Mouse (Mus musculus) ES-E14 (cell line): ENCODE measurements around the gene Bod1.

Source experiments
- CHD2 ChIP-seq: IDR thresholded peaks from 2 replicates; pipeline ENCODE4 v1.6.1; 2014; ENCODE audit warnings: mild to moderate bottlenecking, low read depth, low read length, inconsistent platforms
- HCFC1 ChIP-seq: IDR thresholded peaks from 2 replicates; pipeline ENCODE4 v1.6.1; 2012; ENCODE audit warnings: low read length, inconsistent platforms, borderline replicate concordance; ENCODE audit not compliant: insufficient read depth
- MAFK ChIP-seq: IDR thresholded peaks from 2 replicates; pipeline ENCODE4 v1.6.1; 2014; ENCODE audit warnings: mild to moderate bottlenecking, low read depth, low read length, inconsistent platforms; ENCODE audit not compliant: insufficient read depth
- ZC3H11A ChIP-seq: IDR thresholded peaks from 2 replicates; pipeline ENCODE4 v1.6.1; 2012; ENCODE audit warnings: low read depth, mild to moderate bottlenecking, inconsistent platforms, low read length, borderline replicate concordance

DNA sequence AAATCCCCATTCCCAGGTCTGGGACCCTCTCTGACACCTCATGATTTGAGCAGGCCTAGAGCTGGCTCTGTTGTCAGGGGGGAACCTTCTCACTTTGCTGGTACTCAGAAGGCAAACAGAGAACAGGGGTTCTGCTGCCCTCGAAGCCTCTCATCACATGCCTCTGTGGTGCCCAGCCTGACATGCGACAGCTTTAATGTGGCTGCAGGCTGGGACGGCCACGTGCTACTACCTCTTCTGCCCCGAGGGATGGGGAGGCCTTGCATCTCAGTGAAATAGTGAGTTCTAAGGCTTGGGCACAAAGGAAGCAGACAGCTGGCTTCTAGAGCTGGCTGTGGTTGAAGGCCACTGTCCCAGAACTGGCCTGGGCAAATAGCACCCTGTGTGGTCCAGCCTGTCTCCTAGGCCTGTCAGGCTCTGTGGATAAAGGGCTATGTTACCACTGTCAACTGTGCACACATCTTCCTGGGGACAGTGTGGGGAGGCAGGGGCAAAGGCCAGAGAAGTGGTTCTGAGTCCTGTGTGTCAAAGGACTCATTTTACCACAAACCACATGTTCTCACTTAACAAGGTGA, 8.7 kb downstream of the Bod1 start:
- no peak for TF ChIP-seq MAFK
- TF ChIP-seq ZC3H11A, result no peak
- no peak for TF ChIP-seq CHD2
- TF ChIP-seq HCFC1, result no peak
